Mouse (Mus musculus): ENCODE data around the gene Scarf1.

DNA sequence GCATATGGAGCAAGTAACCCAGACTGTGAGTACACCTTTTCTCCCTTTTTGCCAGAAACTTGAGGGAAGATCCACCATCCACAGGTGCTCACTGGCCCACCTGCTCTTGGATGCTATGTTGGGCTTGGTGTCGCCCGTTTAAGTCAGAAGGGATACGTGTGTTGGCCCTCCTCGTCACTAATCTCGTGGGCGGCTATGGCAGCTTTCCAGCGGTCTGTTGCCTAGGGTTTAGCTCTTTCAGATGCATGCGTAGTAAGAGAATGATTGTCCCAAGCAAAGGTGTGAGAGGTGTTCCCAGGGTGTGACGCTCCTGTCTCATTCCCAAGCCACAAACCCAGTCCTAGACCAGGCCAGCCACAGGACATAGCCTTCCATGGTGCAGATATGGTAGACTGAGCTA lies 31.4 kb downstream of the Scarf1 start:
- TF ChIP-seq POLR2A (IDR thresholded peaks at IDR 0.05; ENCODE audit: insufficient read depth, low read length) (no peak), CTCF (IDR thresholded peaks at IDR 0.05; ENCODE audit: low read depth, low read length) (no peak)

Data from ES-Bruce4 (cell line).